In the genomic region with DNA sequence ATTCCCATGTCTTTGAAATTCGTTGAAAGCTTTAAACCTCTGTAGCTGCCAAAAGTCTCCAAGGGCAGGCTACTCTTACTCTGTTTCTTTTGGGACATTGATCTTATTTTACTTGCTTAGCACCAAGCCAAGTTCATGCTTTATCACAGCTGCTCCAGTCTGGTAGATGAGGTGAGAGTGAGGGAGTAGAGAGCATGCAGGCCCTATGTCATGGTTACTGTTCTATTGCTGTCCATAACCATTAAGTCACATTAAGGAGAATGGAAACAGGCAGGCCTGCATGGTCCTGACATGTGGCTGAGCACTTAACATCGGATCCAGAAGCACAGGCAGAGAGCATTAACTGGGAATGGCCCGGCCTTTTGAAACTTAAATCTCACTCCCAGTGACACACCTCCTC, we compare ENCODE assay signal across 20 mouse cellular contexts.
A peak's percentile ranks its signal among the peaks of the same experiment; 100 is the strongest.
DNase-seq lines count a peak whose midpoint lies in the region; ATAC-seq and TF ChIP-seq lines count a peak whose summit lies in the region.
"Had no signal": no experiment of that assay in that cellular context is flagged by ENCODE, and none has a peak within 500 bp of the region (broad histone marks: within the 10 kb centered on the region; RNA-seq: fewer than 3 reads in every experiment).

No protein-coding gene starts in this region.

- TF ChIP-seq EP300 in lung, postnatal 0 days (IDR thresholded peaks at IDR 0.05) = peak; percentile 48

- no peak overlapping the region for H3K9ac ChIP-seq in limb, embryonic 11.5 days (ENCODE audit: low read length)
- no peak overlapping the region for H3K9ac ChIP-seq in lung, postnatal 0 days (replicated peaks; ENCODE audit: low read depth)
- no peak overlapping the region for H3K9ac ChIP-seq in limb, embryonic 13.5 days
- H3K9ac ChIP-seq in stomach, embryonic 16.5 days (ENCODE audit: low read length) = no peak overlapping the region
- H3K9ac ChIP-seq: embryonic facial prominence, embryonic 15.5 days; hindbrain, embryonic 14.5 days had no signal

- WGBS in limb, embryonic 11.5 days = 60% methylated on average over 3 of the region's 3 CpGs
- 74% methylated on average over 3 of the region's 3 CpGs for WGBS in limb, embryonic 10.5 days
- WGBS in lung, postnatal 0 days = 61% methylated on average over 3 of the region's 3 CpGs
- WGBS in lung, adult 2 months = 59% methylated on average over 3 of the region's 3 CpGs
- WGBS in limb, embryonic 13.5 days = 54% methylated on average over 3 of the region's 3 CpGs
- 70% methylated on average over 3 of the region's 3 CpGs for WGBS in stomach, embryonic 16.5 days
- WGBS in cerebellum, adult 2 months = 60% methylated on average over 3 of the region's 3 CpGs

- H3K4me1 ChIP-seq in limb, embryonic 11.5 days (ENCODE audit: control insufficient read depth, insufficient read depth, low read length) = no peaks in the 10 kb centered on the region
- no peaks in the 10 kb centered on the region for H3K4me1 ChIP-seq in limb, embryonic 10.5 days
- peaks cover 8% of the 10 kb centered on the region; the same call in 1 of the 2 replicates for H3K4me1 ChIP-seq in lung, postnatal 0 days (ENCODE audit: insufficient read depth, low read depth, low read length)
- peaks cover 12% of the 10 kb centered on the region for H3K4me1 ChIP-seq in lung, adult 2 months (ENCODE audit: control insufficient read depth, insufficient read depth, low read length)
- H3K4me1 ChIP-seq in limb, embryonic 13.5 days = no peaks in the 10 kb centered on the region
- H3K4me1 ChIP-seq in stomach, embryonic 16.5 days (ENCODE audit: control insufficient read depth, insufficient read depth, low read length) = no peaks in the 10 kb centered on the region
- no peaks in the 10 kb centered on the region for H3K4me1 ChIP-seq in cerebellum, adult 2 months (ENCODE audit: control insufficient read depth, insufficient read depth, low read length)
- H3K4me1 ChIP-seq: embryonic facial prominence, embryonic 15.5 days; forebrain, embryonic 10.5 days; heart, embryonic 10.5 days; hindbrain, embryonic 10.5 days had no signal

- no peak overlapping the region for H3K27ac ChIP-seq in limb, embryonic 11.5 days (replicated peaks; ENCODE audit: low read depth, low read length)
- no peak overlapping the region for H3K27ac ChIP-seq in limb, embryonic 10.5 days
- peak overlapping the region; percentile 58; the same call in 1 of the 2 replicates for H3K27ac ChIP-seq in lung, postnatal 0 days (ENCODE audit: low read length)
- no peak overlapping the region for H3K27ac ChIP-seq in limb, embryonic 13.5 days
- H3K27ac ChIP-seq in stomach, embryonic 16.5 days (ENCODE audit: low read length) = no peak overlapping the region
- no peak overlapping the region for H3K27ac ChIP-seq in cerebellum, adult 2 months (ENCODE audit: insufficient read depth, low read length)
- H3K27ac ChIP-seq: embryonic facial prominence, embryonic 15.5 days; forebrain, embryonic 10.5 days; heart, embryonic 10.5 days; hindbrain, embryonic 10.5 days; hindbrain, embryonic 14.5 days had no signal

- H3K4me3 ChIP-seq in limb, embryonic 11.5 days (ENCODE audit: low read depth, low read length) = no peak overlapping the region
- H3K4me3 ChIP-seq in limb, embryonic 10.5 days = no peak overlapping the region
- H3K4me3 ChIP-seq in lung, postnatal 0 days (ENCODE audit: low read depth, low read length) = no peak overlapping the region
- H3K4me3 ChIP-seq in lung, adult 2 months (replicated peaks; ENCODE audit: extremely low read depth, low read depth, low read length) = no peak overlapping the region
- no peak overlapping the region for H3K4me3 ChIP-seq in limb, embryonic 13.5 days
- H3K4me3 ChIP-seq in stomach, embryonic 16.5 days (replicated peaks; ENCODE audit: low read length) = no peak overlapping the region
- no peak overlapping the region for H3K4me3 ChIP-seq in cerebellum, adult 2 months (replicated peaks; ENCODE audit: insufficient read depth, low read depth, low read length)
- H3K4me3 ChIP-seq: embryonic facial prominence, embryonic 15.5 days; erythroblast, embryonic 14.5 days; forebrain, embryonic 10.5 days; heart, embryonic 10.5 days; hindbrain, embryonic 10.5 days had no signal

- H3K27me3 ChIP-seq in limb, embryonic 11.5 days (ENCODE audit: control insufficient read depth, insufficient read depth, low read length) = no peaks in the 10 kb centered on the region
- no peaks in the 10 kb centered on the region for H3K27me3 ChIP-seq in limb, embryonic 10.5 days (ENCODE audit: low read depth, poor library complexity, severe bottlenecking)
- no peaks in the 10 kb centered on the region for H3K27me3 ChIP-seq in lung, postnatal 0 days (replicated peaks; ENCODE audit: insufficient read depth, low read length)
- H3K27me3 ChIP-seq in limb, embryonic 13.5 days = no peaks in the 10 kb centered on the region
- no peaks in the 10 kb centered on the region for H3K27me3 ChIP-seq in stomach, embryonic 16.5 days (ENCODE audit: control insufficient read depth, insufficient read depth, low read length)
- no peaks in the 10 kb centered on the region for H3K27me3 ChIP-seq in cerebellum, adult 2 months (ENCODE audit: control insufficient read depth, insufficient read depth, low read length)
- H3K27me3 ChIP-seq: embryonic facial prominence, embryonic 15.5 days had no signal

- H3K9me3 ChIP-seq in limb, embryonic 11.5 days (ENCODE audit: control insufficient read depth, low read length) = no peaks in the 10 kb centered on the region
- H3K9me3 ChIP-seq in limb, embryonic 10.5 days (replicated peaks) = no peaks in the 10 kb centered on the region
- H3K9me3 ChIP-seq in lung, postnatal 0 days (ENCODE audit: low read length) = no peaks in the 10 kb centered on the region
- H3K9me3 ChIP-seq in limb, embryonic 13.5 days = no peaks in the 10 kb centered on the region
- H3K9me3 ChIP-seq in stomach, embryonic 16.5 days (replicated peaks; ENCODE audit: control insufficient read depth, low read length) = no peaks in the 10 kb centered on the region
- H3K9me3 ChIP-seq: embryonic facial prominence, embryonic 15.5 days; forebrain, embryonic 10.5 days; G1E; heart, embryonic 10.5 days; hindbrain, embryonic 10.5 days had no signal

- ATAC-seq in limb, embryonic 11.5 days (ENCODE audit: insufficient number of reproducible peaks, low FRiP score, low TSS enrichment, low read depth) = peak; percentile 75; the same call in 1 of the 2 replicates
- ATAC-seq in lung, postnatal 0 days = peak; percentile 85
- ATAC-seq in limb, embryonic 13.5 days (ENCODE audit: low FRiP score, low read depth) = peak; percentile 88
- ATAC-seq in stomach, embryonic 16.5 days (ENCODE audit: insufficient read depth, low FRiP score) = peak; percentile 66; the same call in 1 of the 2 replicates
- ATAC-seq: forebrain, embryonic 14.5 days had no signal

- TF ChIP-seq CTCF in lung, postnatal 0 days (IDR thresholded peaks at IDR 0.05) = no peak
- no peak for TF ChIP-seq CTCF in lung, adult 2 months (IDR thresholded peaks at IDR 0.05; ENCODE audit: insufficient read depth, low read length)
- no peak for TF ChIP-seq CTCF in cerebellum, adult 2 months (IDR thresholded peaks at IDR 0.05; ENCODE audit: borderline replicate concordance, insufficient read depth, low read depth, low read length)

- no peak for TF ChIP-seq POLR2A in lung, adult 2 months (IDR thresholded peaks at IDR 0.05; ENCODE audit: borderline replicate concordance, extremely low read depth, low read depth, low read length)
- no peak for TF ChIP-seq POLR2A in cerebellum, adult 2 months (IDR thresholded peaks at IDR 0.05; ENCODE audit: borderline replicate concordance, insufficient read depth, low read length)

- peak; percentile 21 for DNase-seq in limb, embryonic 11.5 days (ENCODE audit: low spot score)
- DNase-seq in limb, embryonic 10.5 days (ENCODE audit: low spot score) = no peak
- DNase-seq in lung, postnatal 0 days (ENCODE audit: low spot score) = peak; percentile 79
- no peak for DNase-seq in lung, adult 2 months
- no peak for DNase-seq in cerebellum, adult 2 months
- DNase-seq: adrenal gland, adult 8-10 months; adrenal gland, postnatal 36 days; cerebellum, adult 9-10 months; cerebellum, postnatal 25 days; heart, adult 18-20 months had no signal

- H3K4me2 ChIP-seq in limb, embryonic 11.5 days (ENCODE audit: low read depth, severe bottlenecking) = no peak overlapping the region
- no peak overlapping the region for H3K4me2 ChIP-seq in lung, postnatal 0 days (replicated peaks; ENCODE audit: low read depth, low read length)
- H3K4me2 ChIP-seq in limb, embryonic 13.5 days (replicated peaks) = no peak overlapping the region
- H3K4me2 ChIP-seq in stomach, embryonic 16.5 days (ENCODE audit: low read depth, low read length) = no peak overlapping the region
- H3K4me2 ChIP-seq: embryonic facial prominence, embryonic 15.5 days; hindbrain, embryonic 14.5 days had no signal

- H3K36me3 ChIP-seq in limb, embryonic 11.5 days (ENCODE audit: control insufficient read depth, insufficient read depth, low read length) = no peaks in the 10 kb centered on the region
- no peaks in the 10 kb centered on the region for H3K36me3 ChIP-seq in limb, embryonic 10.5 days
- H3K36me3 ChIP-seq in lung, postnatal 0 days (ENCODE audit: insufficient read depth, low read length) = no peaks in the 10 kb centered on the region
- H3K36me3 ChIP-seq in limb, embryonic 13.5 days = no peaks in the 10 kb centered on the region
- H3K36me3 ChIP-seq in stomach, embryonic 16.5 days (ENCODE audit: control insufficient read depth, insufficient read depth, low read length) = no peaks in the 10 kb centered on the region
- H3K36me3 ChIP-seq: embryonic facial prominence, embryonic 15.5 days; forebrain, embryonic 10.5 days; G1E; heart, embryonic 10.5 days; hindbrain, embryonic 10.5 days had no signal

Comparison
In these comparisons a context has a peak if more than half of its experiments do, and no peak if none do; other contexts are left out.
1. DNase-seq: peak in limb, embryonic 11.5 days (single experiment) and lung, postnatal 0 days (single experiment); none in limb, embryonic 10.5 days (single experiment), lung, adult 2 months (single experiment) and cerebellum, adult 2 months (0 of 2).
2. Peak in every context shown above with its lines, with median percentiles within 50 percentile points of each other: ATAC-seq.